Mouse (Mus musculus): ENCODE data around the gene Sec61b.

Gene Sec61b

GRCm38 (mm10) chr4:47473968-47474729 lies at the start of gene Sec61b, which contains the start of gene Alg2:
Sec61b (plus strand) TSS chr4:47474658.
Alg2 (minus strand) TSS chr4:47474333.
- in situ Hi-C loops (cut with MseI, MboI): no loop called here

- in situ Hi-C loops (cut with MseI, MboI): loop anchor here in 1 of 2 experiments (25.0 kb wide), 1 partner anchor 162 kb away; no protein-coding TSS in a partner anchor
Measured at GRCm38 (mm10) chr4:47425247-47425830, 49.1 kb upstream of the Sec61b start.

GRCm38 (mm10) chr4:47427606-47428005 lies 46.9 kb upstream of the Sec61b start:
- in situ Hi-C loops (cut with MseI, MboI): loop anchor here in 1 of 2 experiments (25.0 kb wide), 1 partner anchor 160 kb away; no protein-coding TSS in a partner anchor

GRCm38 (mm10) chr4:47430557-47430956 lies 43.9 kb upstream of the Sec61b start:
- in situ Hi-C loops (cut with MseI, MboI): loop anchor here in 1 of 2 experiments (25.0 kb wide), 1 partner anchor 157 kb away; no protein-coding TSS in a partner anchor

- in situ Hi-C loops (cut with MseI, MboI): loop anchor here in 1 of 2 experiments (25.0 kb wide), 1 partner anchor 156 kb away; no protein-coding TSS in a partner anchor
Measured at GRCm38 (mm10) chr4:47431081-47431480, 43.4 kb upstream of the Sec61b start.

- in situ Hi-C loops (cut with MseI, MboI): loop anchor here in 1 of 2 experiments (25.0 kb wide), 1 partner anchor 155 kb away; no protein-coding TSS in a partner anchor
Measured at GRCm38 (mm10) chr4:47432766-47433165, 41.7 kb upstream of the Sec61b start.

GRCm38 (mm10) chr4:47435131-47435530 lies 39.3 kb upstream of the Sec61b start:
- in situ Hi-C loops (cut with MseI, MboI): loop anchor here in 1 of 2 experiments (25.0 kb wide), 1 partner anchor 152 kb away; no protein-coding TSS in a partner anchor

- in situ Hi-C loops (cut with MseI, MboI): loop anchor here in 1 of 2 experiments (25.0 kb wide), 1 partner anchor 152 kb away; no protein-coding TSS in a partner anchor
Measured at GRCm38 (mm10) chr4:47435566-47436360, 38.7 kb upstream of the Sec61b start.

- in situ Hi-C loops (cut with MseI, MboI): loop anchor here in 1 of 2 experiments (25.0 kb wide), 1 partner anchor 150 kb away; no protein-coding TSS in a partner anchor
Measured at GRCm38 (mm10) chr4:47437365-47438340, 36.8 kb upstream of the Sec61b start.

GRCm38 (mm10) chr4:47438956-47439355 lies 35.5 kb upstream of the Sec61b start:
- in situ Hi-C loops (cut with MseI, MboI): loop anchor here in 1 of 2 experiments (25.0 kb wide), 1 partner anchor 148 kb away; no protein-coding TSS in a partner anchor

- in situ Hi-C loops (cut with MseI, MboI): loop anchor here in 1 of 2 experiments (25.0 kb wide), 1 partner anchor 146 kb away; no protein-coding TSS in a partner anchor
Measured at GRCm38 (mm10) chr4:47440951-47441350, 33.5 kb upstream of the Sec61b start.

GRCm38 (mm10) chr4:47448526-47448925 lies 25.9 kb upstream of the Sec61b start:
- in situ Hi-C loops (cut with MseI, MboI): loop anchor here in 1 of 2 experiments (25.0 kb wide), 1 partner anchor 139 kb away; no protein-coding TSS in a partner anchor

GRCm38 (mm10) chr4:47449116-47449515 lies 25.3 kb upstream of the Sec61b start:
- in situ Hi-C loops (cut with MseI, MboI): loop anchor here in 1 of 2 experiments (25.0 kb wide), 1 partner anchor 138 kb away; no protein-coding TSS in a partner anchor

GRCm38 (mm10) chr4:47449586-47450522 lies 24.6 kb upstream of the Sec61b start:
- in situ Hi-C loops (cut with MseI, MboI): loop anchor here in 1 of 2 experiments (25.0 kb wide), 1 partner anchor 137 kb away; no protein-coding TSS in a partner anchor

GRCm38 (mm10) chr4:47467196-47467595 lies 7.3 kb upstream of the Sec61b start:
- in situ Hi-C loops (cut with MseI, MboI): no loop called here

- in situ Hi-C loops (cut with MseI, MboI): no loop called here
Measured at GRCm38 (mm10) chr4:47473586-47473967, 881 bp upstream of the Sec61b start.

GRCm38 (mm10) chr4:47474730-47475643 lies 529 bp downstream of the Sec61b start:
- in situ Hi-C loops (cut with MseI, MboI): no loop called here

GRCm38 (mm10) chr4:47477539-47477938 lies 3.1 kb downstream of the Sec61b start:
- in situ Hi-C loops (cut with MseI, MboI): no loop called here
